Mouse (Mus musculus) ovary, postnatal 10 days (tissue): ENCODE results near the gene Myom3.
A peak's percentile ranks its signal among the peaks of the same experiment; 100 is the strongest.

Experiments
- DNase-seq: peaks from one replicate; pipeline ENCODE4 v3.0.0; 2022; ENCODE audit warnings: low spot score

Gene Myom3

GRCm38 (mm10) chr4:135761569-135761968 lies 2.1 kb downstream of the Myom3 start:
- DNase-seq: no peak

- DNase-seq: peak; percentile 39
Observed at GRCm38 (mm10) chr4:135762251-135762906, 2.9 kb downstream of the Myom3 start.

- DNase-seq: no peak
Observed at GRCm38 (mm10) chr4:135764700-135765099, 5.2 kb downstream of the Myom3 start.

- no peak for DNase-seq
Observed at GRCm38 (mm10) chr4:135765707-135766106, 6.2 kb downstream of the Myom3 start.

- no peak for DNase-seq
Observed at GRCm38 (mm10) chr4:135766976-135767375, 7.5 kb downstream of the Myom3 start.

- no peak for DNase-seq
Observed at GRCm38 (mm10) chr4:135768572-135769526, 9.3 kb downstream of the Myom3 start.

- no peak for DNase-seq
Observed at GRCm38 (mm10) chr4:135770611-135771305, 11.2 kb downstream of the Myom3 start.

- DNase-seq: no peak
Observed at GRCm38 (mm10) chr4:135771592-135771991, 12.1 kb downstream of the Myom3 start.

- DNase-seq: no peak
Observed at GRCm38 (mm10) chr4:135772671-135773070, 13.2 kb downstream of the Myom3 start.

GRCm38 (mm10) chr4:135774496-135774895 lies 15.0 kb downstream of the Myom3 start:
- no peak for DNase-seq

GRCm38 (mm10) chr4:135776850-135777249 lies 17.3 kb downstream of the Myom3 start:
- no peak for DNase-seq

GRCm38 (mm10) chr4:135779661-135780060 lies 20.1 kb downstream of the Myom3 start:
- no peak for DNase-seq

GRCm38 (mm10) chr4:135780255-135780654 lies 20.7 kb downstream of the Myom3 start:
- no peak for DNase-seq

GRCm38 (mm10) chr4:135781304-135781703 lies 21.8 kb downstream of the Myom3 start:
- no peak for DNase-seq

GRCm38 (mm10) chr4:135786581-135786980 lies 27.1 kb downstream of the Myom3 start:
- no peak for DNase-seq

GRCm38 (mm10) chr4:135787271-135787670 lies 27.8 kb downstream of the Myom3 start:
- no peak for DNase-seq

- DNase-seq: no peak
Observed at GRCm38 (mm10) chr4:135789135-135789534, 29.6 kb downstream of the Myom3 start.

GRCm38 (mm10) chr4:135792821-135793220 lies 33.3 kb downstream of the Myom3 start:
- DNase-seq: no peak

GRCm38 (mm10) chr4:135797931-135798330 lies 38.4 kb downstream of the Myom3 start:
- DNase-seq: no peak

GRCm38 (mm10) chr4:135801543-135801942 lies 42.0 kb downstream of the Myom3 start:
- DNase-seq: peak; percentile 93

- DNase-seq: no peak
Observed at GRCm38 (mm10) chr4:135803299-135803698, 43.8 kb downstream of the Myom3 start.

- DNase-seq: no peak
Observed at GRCm38 (mm10) chr4:135804169-135804568, 44.7 kb downstream of the Myom3 start.

GRCm38 (mm10) chr4:135814896-135815295 lies 55.4 kb downstream of the Myom3 start:
- DNase-seq: no peak
